Mouse (Mus musculus) liver, embryonic 11.5 days (tissue): ENCODE measurements around the gene Rhoj. TPM values are rescaled to one million over a fixed set of nuclear protein-coding genes. Genes with fewer than 3 reads are reported as not detected.

Experiments
- ATAC-seq: fragments of 200-750 bp; cut with Nextera tagmentation; replicated peaks from 2 replicates; pipeline ENCODE4 v1.8.0; 2017; ENCODE audit warnings: moderate number of reproducible peaks, mild to moderate bottlenecking, moderate TSS enrichment, moderate library complexity; ENCODE audit not compliant: low FRiP score
- DNase-seq: peaks from one replicate; pipeline ENCODE4 v3.0.0-alpha.2; 2017; ENCODE audit warnings: low spot score
- H3K27ac ChIP-seq: fragments of 300-500 bp; sonication (generic); 2 replicates; pipeline ENCODE4 v1.5.1; 2014; ENCODE audit warnings: mild to moderate bottlenecking, low read depth, low read length, control low read depth
- H3K27me3 ChIP-seq: fragments of 300-500 bp; sonication (generic); replicated peaks from 2 replicates; pipeline ENCODE4 v1.6.1; 2014; ENCODE audit warnings: low read length, mixed read lengths; ENCODE audit not compliant: control insufficient read depth, insufficient read depth
- H3K36me3 ChIP-seq: fragments of 300-500 bp; sonication (generic); 2 replicates; pipeline ENCODE4 v1.6.1; 2014; ENCODE audit warnings: mild to moderate bottlenecking, low read length, moderate library complexity, mixed read lengths; ENCODE audit not compliant: control insufficient read depth, insufficient read depth
- H3K4me1 ChIP-seq: fragments of 300-500 bp; sonication (generic); replicated peaks from 2 replicates; pipeline ENCODE4 v1.6.1; 2014; ENCODE audit warnings: low read length, mixed read lengths; ENCODE audit not compliant: control insufficient read depth, insufficient read depth
- H3K4me2 ChIP-seq: fragments of 300-500 bp; sonication (generic); 2 replicates; pipeline ENCODE4 v1.6.1; 2014; ENCODE audit warnings: mild to moderate bottlenecking, control low read depth, moderate library complexity
- H3K4me3 ChIP-seq: fragments of 300-500 bp; sonication (generic); 2 replicates; pipeline ENCODE4 v1.5.1; 2014; ENCODE audit warnings: low read depth, low read length, control low read depth
- H3K9ac ChIP-seq: fragments of 300-500 bp; sonication (generic); 2 replicates; pipeline ENCODE4 v1.6.1; 2014; ENCODE audit warnings: low read depth, low read length, control low read depth
- H3K9me3 ChIP-seq: fragments of 300-500 bp; sonication (generic); 2 replicates; pipeline ENCODE4 v1.6.1; 2016; ENCODE audit warnings: low read length, inconsistent platforms, mixed read lengths; ENCODE audit not compliant: control insufficient read depth
- WGBS: fragments of 180-500 bp; shearing (Covaris S2); extraction: QIAGEN DNeasy Blood & Tissue Kit; methylation state at CpG from one replicate; pipeline ENCODE4 v1.1.7; 2014; 5-methylcytosine and 5-hydroxymethylcytosine counted together
- polyA plus RNA-seq: library from polyadenylated mRNA; unstranded; fragments of >200 nt; fragmentation: Nextera tagmentation; extraction: Ambion mirVana; gene quantifications from 2 replicates; pipeline ENCODE4 v1.2.1, GENCODE M21; 2014

The Rhoj gene
- polyA plus RNA-seq, 1 experiment from 2014 or later: 16.0 TPM

DNA sequence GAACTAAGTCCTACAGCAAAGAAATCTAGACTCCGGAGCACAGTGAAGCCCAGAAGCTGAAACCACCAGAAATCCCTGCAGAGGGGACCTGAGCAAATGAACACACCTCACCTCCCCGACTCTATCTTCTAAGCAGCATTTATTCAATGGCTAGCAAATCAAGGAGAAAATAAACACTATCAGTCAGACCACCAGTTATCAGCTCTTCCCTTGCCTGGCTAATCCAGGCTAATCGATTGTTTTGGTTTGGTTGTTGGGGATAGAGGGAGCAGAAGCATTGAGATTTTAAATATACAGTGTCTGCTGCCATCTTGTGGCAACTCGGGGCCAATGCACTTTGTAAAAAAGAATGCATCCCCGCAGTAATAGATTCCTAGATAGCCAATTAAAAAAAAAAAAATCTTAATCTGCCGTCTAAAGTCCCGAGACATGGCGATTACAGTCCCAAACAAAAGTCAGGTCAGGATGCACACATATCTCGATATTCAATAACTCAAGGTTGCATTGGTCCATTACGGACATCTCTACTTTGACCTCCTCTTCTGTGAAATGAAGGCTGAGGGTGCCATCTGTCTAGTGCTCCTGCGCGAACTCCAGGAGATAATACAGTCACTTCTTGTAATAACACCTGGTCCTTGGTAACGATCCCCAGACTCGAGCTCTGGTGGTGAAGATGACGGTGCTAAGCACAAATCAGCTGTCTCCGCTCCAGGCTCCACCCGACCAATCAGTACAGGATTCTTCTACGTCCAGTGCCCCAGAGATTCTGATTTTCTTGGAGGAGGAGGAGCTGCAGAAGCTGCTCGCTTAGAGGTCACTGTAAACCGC is 81.4 kb downstream of the Rhoj start:
- Histone ChIP-seq H3K9ac (no peak overlapping the region), H3K4me2 (no peak overlapping the region), H3K27ac (no peak overlapping the region), H3K4me3 (no peak overlapping the region), H3K9me3 (no peaks in the 10 kb centered on the region), H3K36me3 (no peaks in the 10 kb centered on the region), H3K27me3 (no peaks in the 10 kb centered on the region), H3K4me1 (no peaks in the 10 kb centered on the region)
- DNase-seq (no peak), ATAC-seq (no peak; the same call in 1 of the 2 replicates)
- 47% methylated on average over 20 of the region's 20 CpGs for WGBS

DNA sequence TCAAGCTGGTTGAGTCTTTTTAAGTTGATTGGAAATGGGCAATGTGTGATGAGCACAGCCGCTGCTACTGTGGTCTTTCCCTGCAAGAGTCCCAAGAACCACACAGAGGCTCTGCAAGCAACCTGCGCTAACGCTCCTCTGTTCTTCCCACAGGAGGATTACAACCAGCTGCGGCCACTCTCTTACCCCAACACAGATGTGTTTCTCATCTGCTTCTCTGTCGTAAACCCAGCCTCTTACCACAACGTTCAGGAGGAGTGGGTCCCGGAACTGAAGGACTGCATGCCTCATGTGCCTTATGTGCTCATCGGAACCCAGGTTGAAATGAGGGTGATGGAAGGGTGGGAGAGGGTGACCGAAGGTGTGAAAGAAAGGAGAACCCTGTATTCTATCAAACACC is 83.4 kb downstream of the Rhoj start:
- Histone ChIP-seq H3K9ac (no peak overlapping the region), H3K9me3 (no peaks in the 10 kb centered on the region), H3K4me2 (no peak overlapping the region), H3K36me3 (no peaks in the 10 kb centered on the region), H3K27ac (no peak overlapping the region), H3K4me1 (no peaks in the 10 kb centered on the region), H3K27me3 (no peaks in the 10 kb centered on the region), H3K4me3 (no peak overlapping the region)
- DNase-seq: no peak
- 81% methylated on average over 9 of the region's 9 CpGs for WGBS
- no peak for ATAC-seq

DNA sequence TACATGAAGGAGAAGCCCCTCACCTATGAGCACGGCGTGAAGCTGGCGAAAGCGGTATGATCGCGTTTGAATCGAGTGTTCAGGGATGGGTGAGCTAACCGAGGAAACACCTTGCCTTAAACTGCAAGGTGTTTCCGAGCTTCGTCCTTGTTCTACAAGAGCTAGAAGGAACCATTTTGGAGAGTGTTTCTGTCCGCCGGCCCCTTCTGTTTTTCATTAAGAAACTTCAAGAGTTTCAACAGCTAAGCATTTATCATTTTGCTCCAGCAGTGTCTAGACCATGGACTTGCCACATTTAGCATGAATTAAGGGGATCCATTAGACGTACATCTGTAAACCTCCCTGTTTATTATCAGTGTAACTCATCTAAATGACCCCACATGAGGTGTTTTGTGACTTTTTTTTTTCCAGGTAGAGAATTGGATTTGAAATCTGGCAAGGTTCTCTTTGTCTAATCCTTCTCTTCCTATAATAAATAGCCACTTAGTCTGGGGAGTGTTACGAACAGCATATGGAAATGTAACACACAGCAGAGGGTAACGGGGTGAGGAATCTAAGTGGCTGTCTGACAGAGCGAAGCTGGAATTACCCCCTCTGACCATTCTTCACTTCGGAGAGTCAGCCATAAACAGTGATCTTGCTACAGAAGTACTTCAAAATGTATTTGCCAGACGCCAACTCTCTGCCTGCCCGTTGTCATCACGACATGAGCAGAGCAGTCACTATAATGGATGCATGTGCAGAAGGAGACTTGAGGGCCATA is 86.1 kb downstream of the Rhoj start:
- 83% methylated on average over 20 of the region's 20 CpGs for WGBS
- Histone ChIP-seq H3K9ac (no peak overlapping the region), H3K36me3 (no peaks in the 10 kb centered on the region), H3K27me3 (no peaks in the 10 kb centered on the region), H3K4me2 (no peak overlapping the region), H3K9me3 (no peaks in the 10 kb centered on the region), H3K4me1 (no peaks in the 10 kb centered on the region), H3K4me3 (no peak overlapping the region), H3K27ac (no peak overlapping the region)
- ATAC-seq (no peak), DNase-seq (no peak)

DNA sequence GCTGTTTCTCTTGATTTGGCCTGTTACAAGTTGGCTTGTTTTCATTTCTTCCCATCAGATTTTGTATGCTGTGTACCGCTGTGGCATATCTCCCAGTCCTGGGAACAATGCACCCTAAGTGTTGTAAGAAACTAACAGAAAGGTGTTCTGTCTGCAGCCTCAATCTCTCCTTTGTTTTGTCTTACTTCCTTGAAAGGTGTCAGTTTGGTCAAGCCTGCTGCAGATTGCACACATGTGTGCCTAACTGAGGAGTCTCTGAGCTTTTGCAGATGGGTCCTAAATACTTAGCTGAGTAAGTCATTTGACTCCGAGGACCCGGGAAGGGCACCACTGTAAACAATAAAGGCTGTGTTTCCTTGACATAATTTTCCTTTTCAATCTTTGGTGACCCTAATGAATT is 88.5 kb downstream of the Rhoj start:
- Histone ChIP-seq H3K9me3 (no peaks in the 10 kb centered on the region), H3K27ac (no peak overlapping the region), H3K4me2 (no peak overlapping the region), H3K36me3 (no peaks in the 10 kb centered on the region), H3K4me3 (no peak overlapping the region), H3K4me1 (no peaks in the 10 kb centered on the region), H3K27me3 (no peaks in the 10 kb centered on the region), H3K9ac (no peak overlapping the region)
- ATAC-seq (no peak), DNase-seq (no peak)
- 85% methylated on average over 3 of the region's 3 CpGs for WGBS

DNA sequence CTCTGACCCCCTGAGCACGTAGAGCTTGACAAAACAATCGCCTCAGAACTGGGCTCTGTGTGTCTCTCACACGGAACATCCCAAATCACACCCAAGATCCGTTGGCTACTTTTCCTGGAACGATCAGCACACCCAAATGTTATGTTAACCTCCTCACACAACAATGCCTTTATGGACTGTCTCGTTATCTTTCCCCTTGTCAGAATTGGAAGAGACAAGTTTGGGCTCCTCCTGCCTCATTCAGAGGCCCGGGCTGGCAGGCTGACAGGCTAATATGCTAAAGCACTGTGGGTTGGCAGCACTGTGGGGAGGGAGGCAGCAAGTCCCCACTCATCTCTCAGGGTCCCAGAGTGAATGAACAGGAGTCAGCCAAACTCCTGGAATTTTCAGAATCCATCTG is 89.0 kb downstream of the Rhoj start:
- Histone ChIP-seq H3K4me1 (no peaks in the 10 kb centered on the region), H3K4me3 (no peak overlapping the region), H3K36me3 (no peaks in the 10 kb centered on the region), H3K27ac (no peak overlapping the region), H3K27me3 (no peaks in the 10 kb centered on the region), H3K4me2 (no peak overlapping the region), H3K9ac (no peak overlapping the region), H3K9me3 (no peaks in the 10 kb centered on the region)
- 63% methylated on average over 7 of the region's 7 CpGs for whole genome bisulfite sequencing
- ATAC-seq (no peak), DNase-seq (no peak)

DNA sequence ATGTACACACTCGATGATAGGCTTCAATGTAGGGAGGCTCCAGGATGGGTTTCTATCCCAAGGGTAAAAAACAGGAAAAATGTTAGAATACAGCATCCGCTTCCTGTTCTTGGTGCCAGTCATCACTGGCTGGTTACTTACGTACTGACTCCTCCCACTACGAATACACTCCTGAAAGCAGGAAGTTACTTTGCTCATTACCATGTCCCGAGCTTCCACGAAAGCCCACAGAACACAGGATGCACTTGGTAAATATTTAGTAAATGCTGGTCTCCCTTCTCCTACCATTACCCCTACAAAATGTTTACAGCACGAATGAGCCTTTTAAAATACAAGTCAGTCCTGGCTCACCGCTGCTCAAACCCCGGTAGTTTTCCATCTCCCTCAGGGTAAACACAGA is 104.8 kb downstream of the Rhoj start:
- H3K36me3 ChIP-seq: no peaks in the 10 kb centered on the region
- DNase-seq (no peak), ATAC-seq (no peak)
- no peaks in the 10 kb centered on the region for H3K9me3 ChIP-seq
- H3K4me1 ChIP-seq: no peaks in the 10 kb centered on the region
- no peak overlapping the region for H3K9ac ChIP-seq
- H3K27me3 ChIP-seq: no peaks in the 10 kb centered on the region
- WGBS: 76% methylated on average over 9 of the region's 9 CpGs
- H3K27ac ChIP-seq: no peak overlapping the region
- H3K4me3 ChIP-seq: no peak overlapping the region
- H3K4me2 ChIP-seq: no peak overlapping the region

DNA sequence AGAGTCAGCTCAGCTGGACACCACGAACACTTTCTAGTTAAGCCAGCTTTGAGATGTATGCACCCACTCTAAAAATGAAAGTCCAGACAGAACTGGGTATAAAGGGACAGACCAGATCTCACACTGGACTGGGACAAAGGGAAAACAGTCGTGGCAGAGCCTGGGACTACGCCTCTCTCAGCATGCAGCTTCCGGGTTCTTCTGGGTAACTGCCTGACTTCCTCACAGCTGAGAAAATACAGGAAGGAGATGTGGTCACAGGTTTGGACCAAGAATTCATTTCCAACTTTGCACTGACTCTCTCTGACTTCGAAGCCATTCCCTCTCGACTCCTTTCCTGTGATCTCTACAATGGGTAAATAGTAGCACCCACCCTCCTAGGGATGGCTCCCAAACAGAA is 106.9 kb downstream of the Rhoj start:
- H3K36me3 ChIP-seq: no peaks in the 10 kb centered on the region
- H3K27me3 ChIP-seq: no peaks in the 10 kb centered on the region
- no peak overlapping the region for H3K4me3 ChIP-seq
- no peak overlapping the region for H3K27ac ChIP-seq
- no peak overlapping the region for H3K4me2 ChIP-seq
- H3K9ac ChIP-seq: no peak overlapping the region
- WGBS: 61% methylated on average over 6 of the region's 6 CpGs
- ATAC-seq: no peak
- DNase-seq: no peak
- no peaks in the 10 kb centered on the region for H3K4me1 ChIP-seq
- H3K9me3 ChIP-seq: no peaks in the 10 kb centered on the region

DNA sequence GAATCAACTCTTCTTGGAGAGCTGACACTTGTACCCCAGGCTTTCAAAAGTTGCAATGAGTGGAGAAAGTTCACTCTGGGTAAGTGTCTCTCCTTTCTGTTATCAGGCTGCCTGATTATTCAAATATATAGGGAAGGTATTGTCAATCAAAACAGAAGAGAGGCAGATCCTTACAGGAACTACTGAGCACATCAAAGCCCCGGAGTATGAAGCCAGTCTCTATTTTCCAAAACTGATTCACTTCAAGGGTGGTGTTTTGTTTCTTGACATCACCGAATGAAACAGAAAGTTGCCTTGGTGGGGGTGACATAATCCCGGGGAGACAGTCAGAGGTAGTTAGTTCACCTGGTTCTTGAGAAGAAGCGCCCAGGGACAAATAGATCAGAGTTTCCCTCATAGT is 108.6 kb downstream of the Rhoj start, which contains the start of gene Gphb5:
Gphb5 (minus strand) TSS at position 101 of the 400 bp plus-strand sequence.
- WGBS: 84% methylated on average over 4 of the region's 4 CpGs

More for the DNA sequence above, 108.6 kb downstream of the Rhoj start, which contains the start of gene Gphb5:
- no peak within 1 kb of the TSS for H3K9ac ChIP-seq
- no peak within 1 kb of the TSS for H3K27ac ChIP-seq
- no peak within 1 kb of the TSS for H3K4me2 ChIP-seq
- ATAC-seq (no peak), DNase-seq (no peak)
- no peaks in the 10 kb centered on the region for H3K27me3 ChIP-seq
- no peak within 1 kb of the TSS for H3K4me3 ChIP-seq
- no peaks in the 10 kb centered on the region for H3K9me3 ChIP-seq
- no peaks in the 10 kb centered on the region for H3K36me3 ChIP-seq
- no peaks in the 10 kb centered on the region for H3K4me1 ChIP-seq
